Mouse (Mus musculus): Measurements from ENCODE around the gene Tbc1d1.

GRCm38 (mm10) chr5:64325741-64326355 is 169.7 kb downstream of the Tbc1d1 start:
- TF ChIP-seq EP300 (IDR thresholded peaks at IDR 0.05; ENCODE audit: low read depth) (no peak), CTCF (IDR thresholded peaks at IDR 0.05; ENCODE audit: low read depth) (no peak)
